Mouse (Mus musculus): ENCODE measurements at regions not wholly inside any gene's neighbourhood (a gene's known extent, or its start where the extent isn't known, plus 50 kb on each side); places are given as distances from the start of the nearest gene placed in this dataset.

- no peak for DNase-seq (ENCODE audit: low spot score in 2 of 2)
Measured at GRCm38 (mm10) chr4:125882531-125882930, 141.8 kb upstream of the Csf3r start.

DNA sequence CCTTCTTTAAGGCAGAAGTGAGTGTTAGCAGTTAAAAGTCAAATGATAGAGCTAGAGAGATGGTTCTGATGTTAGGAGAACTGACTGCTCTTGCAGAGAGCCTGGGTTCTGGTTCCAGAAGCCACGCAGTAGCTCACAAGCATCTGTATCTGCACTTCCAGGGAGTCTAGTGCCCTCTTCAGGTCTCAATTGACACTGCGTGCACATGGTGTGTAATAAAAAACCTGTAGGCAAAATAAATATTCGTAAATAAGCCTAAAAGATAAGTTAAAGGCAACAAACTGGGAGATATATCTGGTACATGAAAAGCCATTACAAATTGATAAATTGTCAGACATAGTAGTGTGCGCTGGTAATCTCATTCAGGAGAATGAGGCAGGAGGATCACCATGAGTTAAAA lies 133.8 kb upstream of the Csf3r start:
- no peak for DNase-seq (ENCODE audit: low spot score in 2 of 2)

- DNase-seq (ENCODE audit: low spot score in 2 of 2) = no peak
Measured at GRCm38 (mm10) chr4:125893139-125893538, 131.2 kb upstream of the Csf3r start.

GRCm38 (mm10) chr4:125897707-125898106 lies 126.6 kb upstream of the Csf3r start:
- no peak for DNase-seq (ENCODE audit: low spot score in 2 of 2)

DNA sequence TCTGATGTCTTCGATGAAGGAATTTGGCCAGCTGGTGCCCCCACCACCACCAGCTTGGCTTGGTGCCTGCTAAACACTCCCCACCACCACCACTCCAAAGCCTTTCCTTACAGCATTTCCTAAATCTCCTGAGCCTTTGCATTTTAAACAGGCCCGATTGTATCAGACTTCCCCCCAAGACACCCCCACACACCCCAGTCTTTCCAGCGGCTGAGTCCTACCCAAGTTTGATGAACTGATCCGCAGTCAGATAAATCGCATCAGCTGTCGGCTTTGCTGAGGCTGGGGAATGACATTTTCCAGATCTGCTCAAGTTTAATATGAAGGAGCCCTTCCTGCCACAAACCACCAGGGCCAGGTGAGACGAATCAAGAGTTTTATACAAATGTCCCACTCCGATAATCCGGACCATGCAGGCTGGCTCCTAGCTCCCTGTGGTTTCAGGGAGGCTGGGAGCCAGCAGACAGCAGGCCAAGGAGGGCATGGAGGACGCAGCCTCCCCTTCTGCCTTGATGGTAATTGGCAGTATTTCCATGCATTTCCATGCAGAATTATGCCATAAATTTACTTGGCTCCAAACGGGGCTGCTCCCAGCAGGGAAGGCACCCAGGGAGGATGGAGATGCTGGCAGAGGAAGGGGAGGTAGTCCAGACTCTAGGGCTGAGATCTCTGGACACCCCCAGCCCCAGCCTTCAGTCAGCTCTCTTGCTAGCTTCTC lies 125.6 kb upstream of the Csf3r start:
- no peak for DNase-seq (ENCODE audit: low spot score in 2 of 2)

DNA sequence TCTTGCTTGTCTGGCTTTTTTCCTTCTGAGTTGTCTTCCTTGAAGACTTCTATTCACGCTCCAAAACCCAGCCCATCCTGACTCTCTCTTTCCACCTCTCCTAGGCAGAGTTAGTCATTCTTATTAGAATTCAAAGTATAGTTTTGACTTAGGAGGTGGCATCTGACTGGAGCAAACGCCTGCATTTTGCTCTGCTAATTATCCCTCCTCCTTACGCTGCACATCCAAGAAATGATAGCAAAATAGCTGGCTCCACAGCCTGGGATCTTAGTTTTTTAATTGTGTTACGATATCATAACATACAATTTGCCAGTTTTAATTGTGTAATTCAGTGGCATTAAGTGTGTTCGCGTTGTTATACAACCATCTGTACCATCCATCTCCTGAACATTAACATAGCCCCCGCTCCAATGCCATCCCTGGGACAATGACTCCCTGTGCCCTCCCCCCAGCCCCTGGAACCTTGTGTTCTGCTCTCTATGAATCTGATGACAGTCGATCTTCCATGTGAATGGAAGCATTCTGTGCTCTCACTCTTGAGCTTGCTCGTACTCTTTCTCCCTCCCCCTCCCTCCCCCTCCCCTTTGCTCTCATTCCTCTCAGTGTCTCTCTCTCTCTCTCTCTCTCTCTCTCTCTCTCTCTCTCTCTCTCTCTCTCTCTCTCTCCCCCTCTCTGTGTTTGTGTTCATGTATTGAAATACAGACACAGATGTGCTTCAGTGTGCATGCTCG lies 122.6 kb upstream of the Csf3r start:
- no peak for DNase-seq (ENCODE audit: low spot score in 2 of 2)

- no peak for DNase-seq (ENCODE audit: low spot score in 2 of 2)
Measured at GRCm38 (mm10) chr4:125906296-125906695, 118.1 kb upstream of the Csf3r start.

DNA sequence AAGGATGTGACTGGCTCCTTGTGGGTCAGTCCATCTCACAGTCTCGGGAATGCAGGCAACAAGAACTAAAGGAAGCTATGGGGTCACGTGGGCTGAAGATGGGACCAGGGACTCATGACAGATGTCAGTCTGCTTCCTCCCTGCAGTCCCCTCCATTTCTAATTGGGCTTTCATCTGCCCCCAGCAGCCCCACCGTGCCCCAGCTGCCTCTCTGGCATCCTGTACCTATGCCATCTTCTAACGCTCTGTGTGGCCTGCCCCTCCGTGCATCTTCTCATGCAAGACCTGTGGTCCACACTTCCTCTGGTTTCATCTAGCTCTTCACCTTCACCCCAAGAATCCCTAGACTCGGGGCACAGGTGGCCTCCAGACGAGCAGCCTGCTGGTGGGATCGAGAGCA lies 115.4 kb upstream of the Csf3r start:
- DNase-seq (ENCODE audit: low spot score in 2 of 2) = no peak

DNA sequence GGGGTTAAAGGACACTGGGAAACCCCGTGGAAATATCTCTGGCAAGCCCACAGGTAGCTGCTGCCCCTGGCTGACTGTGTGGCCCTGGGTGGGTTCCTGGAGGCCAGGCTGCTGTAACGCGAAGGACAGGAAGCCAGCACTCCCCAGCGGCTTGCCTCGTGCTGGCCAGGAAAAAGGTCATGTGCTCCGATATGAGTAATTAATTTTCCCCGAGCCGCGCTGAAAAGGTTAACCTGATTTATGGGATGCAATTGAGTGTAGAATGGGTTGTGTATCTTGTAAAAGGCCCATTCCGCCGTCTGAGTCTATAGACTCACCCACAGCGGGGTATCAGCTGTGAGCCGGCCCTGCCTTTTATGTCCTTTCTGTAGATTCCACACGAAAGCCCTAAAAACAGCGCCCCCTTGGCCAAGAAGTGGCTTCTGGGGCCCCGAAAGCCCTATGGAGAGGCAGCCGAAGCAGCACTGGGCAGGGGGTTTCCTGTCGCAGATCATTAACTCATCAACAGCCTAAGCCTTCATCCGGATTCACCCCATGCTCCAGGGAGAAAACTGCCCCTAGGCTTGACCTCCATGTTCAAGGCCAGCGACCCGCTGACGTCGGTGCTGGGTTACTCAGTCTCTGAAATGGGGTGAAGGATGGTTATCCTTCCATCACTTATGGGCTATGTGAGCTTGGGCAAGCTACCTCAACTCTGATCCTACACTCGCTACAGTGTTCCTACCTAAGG lies 112.6 kb upstream of the Csf3r start:
- no peak for DNase-seq (ENCODE audit: low spot score in 2 of 2)

GRCm38 (mm10) chr4:125912444-125913049 lies 111.8 kb upstream of the Csf3r start:
- peak; percentile 5 to 27 for DNase-seq (ENCODE audit: low spot score in 2 of 2)

- DNase-seq (ENCODE audit: low spot score in 2 of 2) = no peak
Measured at GRCm38 (mm10) chr4:125915166-125915565, 109.2 kb upstream of the Csf3r start.

DNA sequence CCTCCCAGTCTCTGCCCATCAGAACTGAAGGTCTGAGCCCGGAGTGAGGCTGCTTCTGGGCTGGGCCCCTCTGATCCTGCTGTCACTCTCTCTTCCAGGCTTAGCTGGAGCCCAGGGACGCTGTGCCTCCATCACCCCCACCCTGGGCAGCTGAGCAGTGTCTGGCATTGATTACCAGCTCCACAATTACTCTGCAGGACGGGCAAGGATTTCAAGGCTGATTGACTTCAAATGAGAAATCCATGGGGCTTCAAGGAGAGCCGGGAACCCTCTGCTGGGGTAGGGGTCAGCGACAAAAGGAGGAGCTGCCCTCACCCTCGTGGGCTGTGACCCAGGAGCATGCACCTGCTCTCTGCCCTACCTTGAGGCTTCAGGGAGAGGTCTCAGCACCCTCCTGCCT lies 107.1 kb upstream of the Csf3r start:
- no peak for DNase-seq (ENCODE audit: low spot score in 2 of 2)

GRCm38 (mm10) chr4:125921550-125922316 lies 102.6 kb upstream of the Csf3r start:
- DNase-seq (ENCODE audit: low spot score in 2 of 2) = peak in 1 of 2 experiments; percentile 22

- DNase-seq (ENCODE audit: low spot score in 2 of 2) = no peak
Measured at GRCm38 (mm10) chr4:125922317-125922878, 102.0 kb upstream of the Csf3r start.

GRCm38 (mm10) chr4:125923225-125923624 lies 101.1 kb upstream of the Csf3r start:
- no peak for DNase-seq (ENCODE audit: low spot score in 2 of 2)

GRCm38 (mm10) chr4:125928196-125928595 lies 96.2 kb upstream of the Csf3r start:
- DNase-seq (ENCODE audit: low spot score in 2 of 2) = no peak

- DNase-seq (ENCODE audit: low spot score in 2 of 2) = peak in 1 of 2 experiments; percentile 8
Measured at GRCm38 (mm10) chr4:125929122-125929772, 95.1 kb upstream of the Csf3r start.

- DNase-seq (ENCODE audit: low spot score in 2 of 2) = no peak
Measured at GRCm38 (mm10) chr4:125930764-125931163, 93.6 kb upstream of the Csf3r start.

GRCm38 (mm10) chr4:125931321-125931720 lies 93.0 kb upstream of the Csf3r start:
- DNase-seq (ENCODE audit: low spot score in 2 of 2) = no peak

- DNase-seq (ENCODE audit: low spot score in 2 of 2) = no peak
Measured at GRCm38 (mm10) chr4:125932036-125932756, 92.2 kb upstream of the Csf3r start.

All from thymus, postnatal 10 days (tissue).